27 mouse cellular contexts compared by ENCODE assay signal in genomic region chr10:121571511-121572147, GRCm38 (mm10). TPM values are rescaled to one million over a fixed set of nuclear protein-coding genes. Genes with fewer than 3 reads are reported as not detected.
DNase-seq lines count a peak whose midpoint lies in the region; ATAC-seq and TF ChIP-seq lines count a peak whose summit lies in the region.
"Had no signal": no experiment of that assay in that cellular context is flagged by ENCODE, and none has a peak within 500 bp of the region (broad histone marks: within the 10 kb centered on the region; RNA-seq: fewer than 3 reads in every experiment).

No protein-coding gene starts in this region.

- H3K36me3 ChIP-seq in liver, adult 2 months (ENCODE audit: control insufficient read depth, insufficient read depth, low read length) = peaks cover 64% of the 10 kb centered on the region
- peaks cover 44% of the 10 kb centered on the region for H3K36me3 ChIP-seq in liver, embryonic 11.5 days (ENCODE audit: control insufficient read depth, insufficient read depth, low read length)
- H3K36me3 ChIP-seq in hindbrain, embryonic 16.5 days (ENCODE audit: control insufficient read depth, insufficient read depth, low read length) = peaks cover 28% of the 10 kb centered on the region

- H3K4me1 ChIP-seq in liver, adult 2 months (ENCODE audit: control insufficient read depth, insufficient read depth, low read length) = no peaks in the 10 kb centered on the region
- H3K4me1 ChIP-seq in liver, embryonic 11.5 days (replicated peaks; ENCODE audit: control insufficient read depth, insufficient read depth, low read length) = peaks cover 23% of the 10 kb centered on the region
- peaks cover 11% of the 10 kb centered on the region for H3K4me1 ChIP-seq in hindbrain, embryonic 16.5 days (ENCODE audit: control insufficient read depth, insufficient read depth, low read depth, low read length)
- H3K4me1 ChIP-seq: limb, embryonic 12.5 days had no signal

- H3K79me2 ChIP-seq in liver, adult 2 months (ENCODE audit: control insufficient read depth, insufficient read depth, low read length) = no peaks in the 10 kb centered on the region; the same call in 1 of the 2 replicates

- peak; percentile 77 for DNase-seq in liver, adult 2 months (ENCODE audit: extremely low read depth, low read depth, low spot score)
- no peak for DNase-seq in liver, embryonic 11.5 days (ENCODE audit: low spot score)
- no peak for DNase-seq in frontal cortex, postnatal 14 days (ENCODE audit: low spot score in 2 of 2)
- no peak for DNase-seq in urinary bladder, postnatal 36 days (ENCODE audit: low spot score in 2 of 2)
- DNase-seq: B cell, adult 2 months; cerebellum, adult 11 months; cerebellum, postnatal 10 days; gastrocnemius, postnatal 14 days; heart, adult 2 months; kidney, adult 9 months; kidney, postnatal 10 days; liver, postnatal 0 days; lung, postnatal 4 days; midbrain, embryonic 14.5 days; right cerebral cortex, postnatal 25 days; spleen, adult 18-20 months; thymus, postnatal 14 days had no signal

- H3K4me2 ChIP-seq in liver, embryonic 11.5 days = no peak overlapping the region
- no peak overlapping the region for H3K4me2 ChIP-seq in hindbrain, embryonic 16.5 days (ENCODE audit: low read length)
- H3K4me2 ChIP-seq: forebrain, embryonic 12.5 days; heart, embryonic 12.5 days; hindbrain, embryonic 14.5 days; limb, embryonic 12.5 days; liver, embryonic 12.5 days; neural tube, embryonic 15.5 days had no signal

- no peak for ATAC-seq in liver, embryonic 11.5 days (replicated peaks; ENCODE audit: low FRiP score)
- ATAC-seq in granulocyte monocyte progenitor cell, adult 5-6 weeks (replicated peaks; ENCODE audit: poor library complexity, severe bottlenecking) = peak; percentile 99
- peak; percentile 85 for ATAC-seq in megakaryocyte, adult 5-6 weeks (ENCODE audit: poor library complexity, severe bottlenecking)
- no peak for ATAC-seq in hindbrain, embryonic 16.5 days
- ATAC-seq: liver, embryonic 12.5 days; liver, postnatal 0 days had no signal

- TF ChIP-seq POLR2A in liver, adult 2 months (IDR thresholded peaks at IDR 0.05; ENCODE audit: extremely low read depth, insufficient read depth, low read length) = no peak

- no peak for TF ChIP-seq CTCF in liver, adult 2 months (IDR thresholded peaks at IDR 0.05; ENCODE audit: low read depth, low read length)

- no peak overlapping the region for H3K4me3 ChIP-seq in liver, adult 2 months (ENCODE audit: insufficient read depth, low read depth, low read length)
- no peak overlapping the region for H3K4me3 ChIP-seq in liver, embryonic 11.5 days (ENCODE audit: low read depth, low read length)
- no peak overlapping the region for H3K4me3 ChIP-seq in hindbrain, embryonic 16.5 days (ENCODE audit: low read length)
- H3K4me3 ChIP-seq: forebrain, embryonic 12.5 days; heart, adult 2 months; heart, embryonic 12.5 days; limb, embryonic 12.5 days; liver, embryonic 12.5 days; neural tube, embryonic 15.5 days had no signal

- WGBS in liver, adult 2 months = 84% methylated on average over 22 of the region's 22 CpGs
- 93% methylated on average over 22 of the region's 22 CpGs for WGBS in liver, embryonic 11.5 days
- WGBS in hindbrain, embryonic 16.5 days = 97% methylated on average over 22 of the region's 22 CpGs

- no peaks in the 10 kb centered on the region; the same call in 1 of the 2 replicates for H3K9me3 ChIP-seq in liver, embryonic 11.5 days (ENCODE audit: control insufficient read depth, low read length)
- no peaks in the 10 kb centered on the region for H3K9me3 ChIP-seq in hindbrain, embryonic 16.5 days (ENCODE audit: control insufficient read depth, low read length)
- H3K9me3 ChIP-seq: forebrain, embryonic 12.5 days; heart, embryonic 12.5 days; limb, embryonic 12.5 days; neural tube, embryonic 15.5 days had no signal

- H3K27ac ChIP-seq in liver, adult 2 months (replicated peaks; ENCODE audit: insufficient read depth, low read depth, low read length) = peak overlapping the region; percentile 49
- no peak overlapping the region for H3K27ac ChIP-seq in liver, embryonic 11.5 days (ENCODE audit: low read depth, low read length)
- H3K27ac ChIP-seq in hindbrain, embryonic 16.5 days (ENCODE audit: low read depth, low read length) = no peak overlapping the region
- H3K27ac ChIP-seq: forebrain, embryonic 12.5 days; heart, adult 2 months; hindbrain, embryonic 14.5 days; limb, embryonic 12.5 days; neural tube, embryonic 15.5 days had no signal

- no peak overlapping the region for H3K9ac ChIP-seq in liver, adult 2 months (ENCODE audit: low read depth, low read length)
- H3K9ac ChIP-seq in liver, embryonic 11.5 days (ENCODE audit: low read depth, low read length) = no peak overlapping the region
- H3K9ac ChIP-seq in hindbrain, embryonic 16.5 days (ENCODE audit: low read depth, low read length) = no peak overlapping the region
- H3K9ac ChIP-seq: forebrain, embryonic 12.5 days; heart, embryonic 12.5 days; hindbrain, embryonic 14.5 days; limb, embryonic 12.5 days; liver, embryonic 12.5 days; liver, postnatal 0 days; neural tube, embryonic 15.5 days had no signal

- H3K27me3 ChIP-seq in liver, adult 2 months (ENCODE audit: control insufficient read depth, insufficient read depth, low read length) = no peaks in the 10 kb centered on the region
- H3K27me3 ChIP-seq in liver, embryonic 11.5 days (replicated peaks; ENCODE audit: control insufficient read depth, insufficient read depth, low read length) = no peaks in the 10 kb centered on the region
- no peaks in the 10 kb centered on the region for H3K27me3 ChIP-seq in hindbrain, embryonic 16.5 days (replicated peaks; ENCODE audit: control insufficient read depth, insufficient read depth, low read length)
- H3K27me3 ChIP-seq: CH12.LX; forebrain, embryonic 12.5 days; heart, embryonic 12.5 days; limb, embryonic 12.5 days; liver, embryonic 12.5 days; neural tube, embryonic 15.5 days had no signal

RNA-seq across cellular contexts. Expression of gene Tbk1, which starts 15.0 kb away (rescaled TPM):
- 24.7 and 25.3 TPM in 2 replicates for total RNA-seq in liver, adult 2 months (2014; rRNA removed)
- 7.1 and 8.2 TPM in 2 replicates for polyA plus RNA-seq in liver, adult 2 months (2012; rRNA removed)
- polyA plus RNA-seq in liver, embryonic 11.5 days (2014; fragmentation: Nextera tagmentation; extraction: Ambion mirVana) = 32.0 and 32.1 TPM in 2 replicates
- total RNA-seq in granulocyte monocyte progenitor cell, adult 5-6 weeks (2014; fragmentation: Nextera tagmentation) = 69.1 and 70.9 TPM in 2 replicates
- total RNA-seq in granulocyte monocyte progenitor cell, adult 5-6 weeks (2017) = 53.0 and 67.7 TPM in 2 replicates
- 41.2 and 43.3 TPM in 2 replicates for total RNA-seq in megakaryocyte, adult 5-6 weeks (2015)
- 91.2 and 91.3 TPM in 2 replicates for total RNA-seq in megakaryocyte, adult 5-6 weeks (2017)
- 29.8 and 31.9 TPM in 2 replicates for polyA plus RNA-seq in hindbrain, embryonic 16.5 days (2015; fragmentation: Nextera tagmentation; extraction: Ambion mirVana)

RNA-seq across cellular contexts. Expression of gene Xpot, which starts 54.5 kb away (rescaled TPM):
- total RNA-seq in liver, adult 2 months (2014; rRNA removed) = 55.5 and 66.8 TPM in 2 replicates
- polyA plus RNA-seq in liver, adult 2 months (2012; rRNA removed) = 67.4 and 71.7 TPM in 2 replicates
- polyA plus RNA-seq in liver, embryonic 11.5 days (2014; fragmentation: Nextera tagmentation; extraction: Ambion mirVana) = 103 and 114 TPM in 2 replicates
- total RNA-seq in granulocyte monocyte progenitor cell, adult 5-6 weeks (2014; fragmentation: Nextera tagmentation) = 69.6 and 73.3 TPM in 2 replicates
- 93.8 and 105 TPM in 2 replicates for total RNA-seq in granulocyte monocyte progenitor cell, adult 5-6 weeks (2017)
- total RNA-seq in megakaryocyte, adult 5-6 weeks (2015) = 29.7 and 34.3 TPM in 2 replicates
- total RNA-seq in megakaryocyte, adult 5-6 weeks (2017) = 24.4 and 37.1 TPM in 2 replicates
- polyA plus RNA-seq in hindbrain, embryonic 16.5 days (2015; fragmentation: Nextera tagmentation; extraction: Ambion mirVana) = 29.7 and 32.2 TPM in 2 replicates

Comparison
In these comparisons a context has a peak if more than half of its experiments do, and no peak if none do; other contexts are left out.
1. ATAC-seq: peak in granulocyte monocyte progenitor cell, adult 5-6 weeks (single experiment) and megakaryocyte, adult 5-6 weeks (single experiment); none in liver, embryonic 11.5 days (single experiment) and hindbrain, embryonic 16.5 days (single experiment).